14 mouse cellular contexts compared by ENCODE assay signal in genomic region chr5:75070132-75070531, GRCm38 (mm10). TPM values are rescaled to one million over a fixed set of nuclear protein-coding genes. Genes with fewer than 3 reads are reported as not detected.
A peak's percentile ranks its signal among the peaks of the same experiment; 100 is the strongest.
DNase-seq lines count a peak whose midpoint lies in the region; ATAC-seq and TF ChIP-seq lines count a peak whose summit lies in the region.
"Had no signal": no experiment of that assay in that cellular context is flagged by ENCODE, and none has a peak within 500 bp of the region (broad histone marks: within the 10 kb centered on the region; RNA-seq: fewer than 3 reads in every experiment).

No protein-coding gene starts in this region.

- no peak overlapping the region for H3K9ac ChIP-seq in heart, embryonic 12.5 days
- no peak overlapping the region for H3K9ac ChIP-seq in heart, adult 2 months (ENCODE audit: low read depth, low read length)
- no peak overlapping the region for H3K9ac ChIP-seq in forebrain, embryonic 14.5 days (ENCODE audit: low read length)
- H3K9ac ChIP-seq: intestine, embryonic 15.5 days; liver, embryonic 15.5 days had no signal

- no peaks in the 10 kb centered on the region for H3K79me2 ChIP-seq in heart, adult 2 months (replicated peaks; ENCODE audit: control insufficient read depth, insufficient read depth, low read length)

- H3K4me3 ChIP-seq in heart, embryonic 12.5 days: 0 out of 2 replicates have a peak overlapping the region, but pooled peaks have one; percentile 3
- H3K4me3 ChIP-seq in heart, adult 2 months: no peak overlapping the region
- H3K4me3 ChIP-seq in forebrain, embryonic 14.5 days (ENCODE audit: low read depth, low read length): no peak overlapping the region
- H3K4me3 ChIP-seq: intestine, embryonic 15.5 days; liver, embryonic 15.5 days had no signal

- intact Hi-C loops in heart, adult 2 months (cut with DNase I): no loop called here

- H3K27ac ChIP-seq in heart, embryonic 12.5 days (ENCODE audit: poor library complexity, severe bottlenecking): no peak overlapping the region
- no peak overlapping the region for H3K27ac ChIP-seq in heart, adult 2 months
- H3K27ac ChIP-seq in forebrain, embryonic 14.5 days (ENCODE audit: low read depth, low read length): 0 out of 2 replicates have a peak overlapping the region, but pooled peaks have one; percentile 9
- H3K27ac ChIP-seq: intestine, embryonic 15.5 days; liver, embryonic 15.5 days had no signal

- peak overlapping the region; percentile 13 for H3K4me2 ChIP-seq in heart, embryonic 12.5 days
- peak overlapping the region; percentile 34 for H3K4me2 ChIP-seq in forebrain, embryonic 14.5 days (ENCODE audit: low read length)
- H3K4me2 ChIP-seq: intestine, embryonic 15.5 days; liver, embryonic 15.5 days had no signal

- 1% methylated on average over 12 of the region's 13 CpGs for WGBS in heart, embryonic 12.5 days
- 24% methylated on average over 13 of the region's 13 CpGs for WGBS in heart, adult 2 months
- WGBS in forebrain, embryonic 14.5 days: 1% methylated on average over 13 of the region's 13 CpGs

- no peaks in the 10 kb centered on the region for H3K36me3 ChIP-seq in heart, embryonic 12.5 days
- no peaks in the 10 kb centered on the region for H3K36me3 ChIP-seq in heart, adult 2 months (ENCODE audit: control insufficient read depth, insufficient read depth, low read length)
- H3K36me3 ChIP-seq in forebrain, embryonic 14.5 days (ENCODE audit: control insufficient read depth, insufficient read depth, low read length): no peaks in the 10 kb centered on the region
- H3K36me3 ChIP-seq: intestine, embryonic 15.5 days; liver, embryonic 15.5 days had no signal

- H3K9me3 ChIP-seq in heart, embryonic 12.5 days (replicated peaks): 0 out of 2 replicates have a peak, but pooled peaks cover 7% of the 10 kb centered on the region
- H3K9me3 ChIP-seq in forebrain, embryonic 14.5 days (replicated peaks; ENCODE audit: control insufficient read depth, low read length): 0 out of 2 replicates have a peak, but pooled peaks cover 3% of the 10 kb centered on the region
- H3K9me3 ChIP-seq: intestine, embryonic 15.5 days; liver, embryonic 15.5 days had no signal

- peaks cover 88% of the 10 kb centered on the region for H3K27me3 ChIP-seq in heart, embryonic 12.5 days (replicated peaks)
- peaks cover 36% of the 10 kb centered on the region for H3K27me3 ChIP-seq in heart, adult 2 months (ENCODE audit: control insufficient read depth, insufficient read depth, low read length)
- peaks cover 82% of the 10 kb centered on the region for H3K27me3 ChIP-seq in forebrain, embryonic 14.5 days (replicated peaks; ENCODE audit: control insufficient read depth, insufficient read depth, low read length)

- TF ChIP-seq POLR2A in heart, adult 2 months (IDR thresholded peaks at IDR 0.05; ENCODE audit: insufficient read depth, low read depth, low read length): no peak

- no peak for TF ChIP-seq CTCF in heart, adult 2 months (IDR thresholded peaks at IDR 0.05)

- no peak for DNase-seq in heart, adult 2 months
- DNase-seq in embryo, embryonic 10 days (ENCODE audit: low spot score): peak; percentile 48
- peak; percentile 56 for DNase-seq in forebrain, embryonic 14.5 days (ENCODE audit: low spot score)
- DNase-seq in neural tube, embryonic 10.5 days (ENCODE audit: extremely low spot score, low spot score): peak; percentile 46
- no peak for DNase-seq in c-Kit-positive CD71-positive TER-119-positive erythroid progenitor cells, embryonic 14.5 days (ENCODE audit: low spot score)
- DNase-seq in thymus, adult 18-20 months: no peak
- DNase-seq in spleen, adult 12 weeks (ENCODE audit: low spot score): no peak
- DNase-seq: adrenal gland, postnatal 25 days; cerebellum, adult 8-10 months; thymus, postnatal 4 days had no signal

- ATAC-seq in heart, embryonic 12.5 days (ENCODE audit: insufficient number of reproducible peaks, low FRiP score): no peak
- 0 out of 2 replicates have a peak, but pooled peaks have one; percentile 8 for ATAC-seq in forebrain, embryonic 14.5 days
- ATAC-seq: intestine, embryonic 15.5 days; Patski had no signal

- TF ChIP-seq EP300 in heart, adult 2 months (IDR thresholded peaks at IDR 0.05; ENCODE audit: insufficient read depth, low read depth, low read length): no peak

- H3K4me1 ChIP-seq in heart, embryonic 12.5 days (replicated peaks): peaks cover 23% of the 10 kb centered on the region
- peaks cover 1% of the 10 kb centered on the region; the same call in 1 of the 2 replicates for H3K4me1 ChIP-seq in heart, adult 2 months (ENCODE audit: control insufficient read depth, insufficient read depth, low read length)
- peaks cover 14% of the 10 kb centered on the region for H3K4me1 ChIP-seq in forebrain, embryonic 14.5 days (ENCODE audit: control insufficient read depth, insufficient read depth, low read length)

RNA-seq across cellular contexts. Expression of gene Gsx2, which starts 5.3 kb away (rescaled TPM):
- polyA plus RNA-seq in heart, embryonic 12.5 days (2016; fragmentation: Nextera tagmentation; extraction: Ambion mirVana): not detected in 2 replicates
- total RNA-seq in heart, adult 2 months (2021): not detected
- polyA plus RNA-seq in heart, adult 2 months (2012; rRNA removed): not detected in 2 replicates
- 5.6 and 7.4 TPM in 2 replicates for polyA plus RNA-seq in forebrain, embryonic 14.5 days (2014; fragmentation: Nextera tagmentation; extraction: Ambion mirVana)
- total RNA-seq: adrenal gland, postnatal 25 days had no signal
- polyA plus RNA-seq: intestine, embryonic 15.5 days; liver, embryonic 15.5 days; Patski had no signal

RNA-seq across cellular contexts. Expression of gene Chic2, which starts 25.6 kb away (rescaled TPM):
- 39.9 and 40.5 TPM in 2 replicates for polyA plus RNA-seq in heart, embryonic 12.5 days (2016; fragmentation: Nextera tagmentation; extraction: Ambion mirVana)
- total RNA-seq in heart, adult 2 months (2021): 10 to 100 TPM; 16.8 to 19.2 TPM
- polyA plus RNA-seq in heart, adult 2 months (2012; rRNA removed): 3.7 and 8.6 TPM in 2 replicates
- polyA plus RNA-seq in forebrain, embryonic 14.5 days (2014; fragmentation: Nextera tagmentation; extraction: Ambion mirVana): 40.6 and 48.0 TPM in 2 replicates

Comparison
In these comparisons a context has a peak if more than half of its experiments do, and no peak if none do; other contexts are left out.
1. DNase-seq: peak in embryo, embryonic 10 days (single experiment), forebrain, embryonic 14.5 days (single experiment) and neural tube, embryonic 10.5 days (single experiment); none in heart, adult 2 months (0 of 2), c-Kit-positive CD71-positive TER-119-positive erythroid progenitor cells, embryonic 14.5 days (single experiment), thymus, adult 18-20 months (0 of 2) and spleen, adult 12 weeks (single experiment).